In the genomic region with DNA sequence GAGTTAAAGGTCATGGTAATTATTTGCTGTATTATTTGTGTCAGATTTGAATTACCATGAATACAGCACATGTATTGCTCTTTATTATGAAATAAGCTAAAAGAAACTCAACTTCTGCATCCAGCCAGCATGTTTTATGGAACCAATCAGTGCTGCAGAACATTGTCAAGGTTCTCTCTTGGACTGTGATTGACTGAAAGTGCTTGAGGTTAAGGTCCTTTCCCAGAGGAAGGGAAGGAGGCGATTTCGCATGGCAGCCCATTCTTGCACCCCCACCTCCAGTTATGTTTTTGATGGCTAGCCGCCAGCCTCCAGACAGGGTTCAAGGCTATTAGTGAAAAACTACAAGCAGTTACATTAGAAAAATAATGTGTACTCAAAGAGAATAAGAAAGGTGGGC, we compare ENCODE assay signal across 15 mouse cellular contexts.
"Had no signal": no experiment of that assay in that cellular context is flagged by ENCODE, and none has a peak within 500 bp of the region (broad histone marks: within the 10 kb centered on the region; RNA-seq: fewer than 3 reads in every experiment).

No protein-coding gene starts in this region.

- ATAC-seq: midbrain, embryonic 15.5 days had no signal

- H3K4me3 ChIP-seq: limb, embryonic 13.5 days; liver, embryonic 15.5 days; megakaryocyte, embryonic 14.5 days; midbrain, embryonic 15.5 days; neural tube, embryonic 13.5 days had no signal

- H3K36me3 ChIP-seq: limb, embryonic 13.5 days; liver, embryonic 15.5 days; midbrain, embryonic 15.5 days; neural tube, embryonic 13.5 days had no signal

- H3K9ac ChIP-seq: limb, embryonic 13.5 days; liver, embryonic 15.5 days; midbrain, embryonic 15.5 days; neural tube, embryonic 13.5 days had no signal

- H3K9me3 ChIP-seq: limb, embryonic 13.5 days; liver, embryonic 15.5 days; midbrain, embryonic 15.5 days; neural tube, embryonic 13.5 days had no signal

- H3K27ac ChIP-seq: limb, embryonic 13.5 days; liver, embryonic 15.5 days; macrophage; midbrain, embryonic 15.5 days; neural tube, embryonic 13.5 days; stomach, postnatal 0 days had no signal

- H3K4me2 ChIP-seq: limb, embryonic 13.5 days; liver, embryonic 15.5 days; midbrain, embryonic 11.5 days; midbrain, embryonic 15.5 days; neural tube, embryonic 13.5 days had no signal

- H3K27me3 ChIP-seq: limb, embryonic 13.5 days; megakaryocyte, embryonic 14.5 days; midbrain, embryonic 15.5 days; neural tube, embryonic 13.5 days had no signal

- H3K4me1 ChIP-seq: liver, embryonic 15.5 days; megakaryocyte, embryonic 14.5 days; midbrain, embryonic 15.5 days; neural tube, embryonic 13.5 days had no signal

- DNase-seq: kidney, adult 11 months; kidney, postnatal 25 days; layer of hippocampus, adult 9-11 months; layer of hippocampus, postnatal 36 days; lung, adult 2 months; lung, postnatal 10 days; thymus, postnatal 4 days had no signal
